26 mouse cellular contexts compared by ENCODE assay signal in the genomic region with DNA sequence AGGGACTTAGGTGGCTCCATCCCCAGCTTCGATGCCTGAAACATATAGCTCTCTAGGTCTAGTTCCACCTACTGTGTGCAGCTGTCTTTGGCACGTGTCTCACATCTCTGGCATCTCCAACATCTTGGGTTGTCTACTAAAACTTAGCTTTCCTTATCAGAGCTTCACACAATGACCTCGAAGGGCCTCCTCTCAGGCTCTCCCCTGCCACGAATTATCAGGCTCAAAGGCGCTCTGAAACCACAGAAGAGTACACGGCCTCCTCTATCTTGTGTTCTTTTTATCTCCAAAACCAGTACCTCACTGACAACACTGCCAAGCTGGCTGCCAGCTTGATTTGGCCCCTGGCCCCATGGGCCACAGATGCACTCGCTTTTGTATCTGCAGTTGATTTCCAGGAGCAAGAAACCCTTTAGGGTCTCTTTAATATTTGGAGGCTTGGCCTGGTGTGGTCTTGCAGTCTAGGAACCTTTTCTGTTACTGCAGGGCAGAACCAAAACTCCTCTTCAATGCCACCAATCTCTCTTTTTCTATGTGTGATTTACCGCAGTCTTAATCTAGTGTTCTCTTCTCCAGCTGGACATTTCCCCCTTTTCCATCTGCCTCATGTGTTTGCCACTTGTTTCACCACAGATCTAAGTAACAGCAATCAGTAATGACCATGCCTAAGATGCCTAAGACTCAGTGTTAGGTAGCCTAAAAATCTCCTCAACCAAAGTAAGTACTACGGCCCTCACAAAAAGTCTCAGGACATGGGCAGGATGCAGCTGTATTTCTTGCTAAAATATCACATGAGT. TPM values are rescaled to one million over a fixed set of nuclear protein-coding genes. Genes with fewer than 3 reads are reported as not detected.
DNase-seq lines count a peak whose midpoint lies in the region; ATAC-seq and TF ChIP-seq lines count a peak whose summit lies in the region.
"Had no signal": no experiment of that assay in that cellular context is flagged by ENCODE, and none has a peak within 500 bp of the region (broad histone marks: within the 10 kb centered on the region; RNA-seq: fewer than 3 reads in every experiment).

No protein-coding gene starts in this region.

- no peak overlapping the region for H3K9ac ChIP-seq in midbrain, embryonic 11.5 days (ENCODE audit: low read length)
- H3K9ac ChIP-seq in midbrain, embryonic 15.5 days = no peak overlapping the region
- H3K9ac ChIP-seq in liver, embryonic 15.5 days = 0 out of 2 replicates have a peak overlapping the region, but pooled peaks have one; percentile 1
- H3K9ac ChIP-seq: forebrain, embryonic 13.5 days; limb, embryonic 13.5 days; lung, embryonic 15.5 days; midbrain, embryonic 12.5 days had no signal

- no peak overlapping the region for H3K4me3 ChIP-seq in midbrain, embryonic 11.5 days (ENCODE audit: low read depth, low read length)
- no peak overlapping the region for H3K4me3 ChIP-seq in midbrain, embryonic 15.5 days
- peak overlapping the region; percentile 27; the same call in 1 of the 2 replicates for H3K4me3 ChIP-seq in G1E (ENCODE audit: low read depth, low read length)
- no peak overlapping the region for H3K4me3 ChIP-seq in liver, embryonic 15.5 days (replicated peaks)
- H3K4me3 ChIP-seq: forebrain, embryonic 13.5 days; hindbrain, embryonic 10.5 days; layer of hippocampus, adult 2 months; limb, embryonic 13.5 days; lung, embryonic 15.5 days; midbrain, embryonic 12.5 days had no signal

- H3K4me2 ChIP-seq in midbrain, embryonic 11.5 days = no peak overlapping the region
- no peak overlapping the region for H3K4me2 ChIP-seq in midbrain, embryonic 15.5 days
- peak overlapping the region; percentile 41 for H3K4me2 ChIP-seq in liver, embryonic 15.5 days
- H3K4me2 ChIP-seq: forebrain, embryonic 13.5 days; limb, embryonic 13.5 days; lung, embryonic 15.5 days; midbrain, embryonic 12.5 days had no signal

- H3K27me3 ChIP-seq in midbrain, embryonic 11.5 days (ENCODE audit: control insufficient read depth, insufficient read depth, low read length) = no peaks in the 10 kb centered on the region
- no peaks in the 10 kb centered on the region for H3K27me3 ChIP-seq in midbrain, embryonic 15.5 days (replicated peaks)
- H3K27me3 ChIP-seq in G1E (ENCODE audit: insufficient read depth, low read length) = no peaks in the 10 kb centered on the region
- H3K27me3 ChIP-seq in liver, embryonic 15.5 days = no peaks in the 10 kb centered on the region
- H3K27me3 ChIP-seq: CH12.LX; forebrain, embryonic 13.5 days; limb, embryonic 13.5 days; lung, embryonic 15.5 days; midbrain, embryonic 12.5 days had no signal

- no peak overlapping the region for H3K27ac ChIP-seq in midbrain, embryonic 11.5 days (ENCODE audit: low read depth, low read length)
- no peak overlapping the region for H3K27ac ChIP-seq in midbrain, embryonic 15.5 days
- H3K27ac ChIP-seq in liver, embryonic 15.5 days (replicated peaks) = peak overlapping the region; percentile 59; the same call in 1 of the 2 replicates
- H3K27ac ChIP-seq: forebrain, embryonic 13.5 days; hindbrain, embryonic 10.5 days; hindbrain, postnatal 0 days; kidney, postnatal 0 days; layer of hippocampus, adult 2 months; limb, embryonic 13.5 days; lung, embryonic 15.5 days; midbrain, embryonic 12.5 days had no signal

- 88% methylated on average over 9 of the region's 9 CpGs for WGBS in midbrain, embryonic 11.5 days
- 86% methylated on average over 9 of the region's 9 CpGs for WGBS in midbrain, embryonic 15.5 days
- 23% methylated on average over 9 of the region's 9 CpGs for WGBS in liver, embryonic 15.5 days (ENCODE audit: insufficient replicate concordance)

- H3K4me1 ChIP-seq in midbrain, embryonic 11.5 days (ENCODE audit: control insufficient read depth, insufficient read depth, low read length) = no peaks in the 10 kb centered on the region
- H3K4me1 ChIP-seq in midbrain, embryonic 15.5 days = no peaks in the 10 kb centered on the region
- H3K4me1 ChIP-seq in G1E (ENCODE audit: insufficient read depth, low read depth, low read length) = peaks cover 53% of the 10 kb centered on the region
- H3K4me1 ChIP-seq in liver, embryonic 15.5 days (replicated peaks) = peaks cover 22% of the 10 kb centered on the region
- H3K4me1 ChIP-seq: forebrain, embryonic 13.5 days; hindbrain, embryonic 10.5 days; limb, embryonic 13.5 days; lung, embryonic 15.5 days; midbrain, embryonic 12.5 days had no signal

- peak; percentile 75 for DNase-seq in midbrain, embryonic 11.5 days (ENCODE audit: low spot score, missing footprints)
- DNase-seq in G1E (ENCODE audit: low spot score) = peak; percentile 67
- no peak for DNase-seq in right cerebral cortex, postnatal 4 days
- no peak for DNase-seq in neural tube, embryonic 10.5 days (ENCODE audit: extremely low spot score, low spot score)
- no peak for DNase-seq in cerebellum, adult 8-10 months
- DNase-seq: adrenal gland, adult 8-10 months; cerebellum, adult 11 months; cerebellum, postnatal 36 days; gastrocnemius, postnatal 10 days; layer of hippocampus, postnatal 36 days; lung, postnatal 4 days; retina, postnatal 1 day; thymus, adult 18-20 months had no signal

- no peaks in the 10 kb centered on the region for H3K9me3 ChIP-seq in midbrain, embryonic 11.5 days (ENCODE audit: control insufficient read depth, low read length)
- no peaks in the 10 kb centered on the region for H3K9me3 ChIP-seq in midbrain, embryonic 15.5 days
- H3K9me3 ChIP-seq in G1E (replicated peaks) = no peaks in the 10 kb centered on the region
- H3K9me3 ChIP-seq in liver, embryonic 15.5 days (replicated peaks) = no peaks in the 10 kb centered on the region
- H3K9me3 ChIP-seq: hindbrain, embryonic 10.5 days; limb, embryonic 13.5 days; lung, embryonic 15.5 days; midbrain, embryonic 12.5 days had no signal

- no peak for TF ChIP-seq CTCF in G1E (IDR thresholded peaks at IDR 0.05; ENCODE audit: low read depth, low read length)

- H3K36me3 ChIP-seq in midbrain, embryonic 11.5 days (ENCODE audit: control insufficient read depth, insufficient read depth, low read length) = no peaks in the 10 kb centered on the region
- no peaks in the 10 kb centered on the region for H3K36me3 ChIP-seq in midbrain, embryonic 15.5 days (replicated peaks)
- no peaks in the 10 kb centered on the region for H3K36me3 ChIP-seq in G1E (replicated peaks)
- H3K36me3 ChIP-seq in liver, embryonic 15.5 days (replicated peaks) = no peaks in the 10 kb centered on the region
- H3K36me3 ChIP-seq: hindbrain, embryonic 10.5 days; limb, embryonic 13.5 days; lung, embryonic 15.5 days; midbrain, embryonic 12.5 days had no signal

- no peak for ATAC-seq in midbrain, embryonic 11.5 days (ENCODE audit: low FRiP score)
- ATAC-seq in midbrain, embryonic 15.5 days (replicated peaks) = no peak
- peak; percentile 97 for ATAC-seq in G1E (ENCODE audit: extremely low read depth, insufficient number of reproducible peaks, low FRiP score, poor library complexity, severe bottlenecking)
- peak; percentile 95 for ATAC-seq in common myeloid progenitor, adult 5-6 weeks (replicated peaks; ENCODE audit: low read depth, poor library complexity, severe bottlenecking)
- ATAC-seq in liver, embryonic 15.5 days (ENCODE audit: insufficient read depth) = peak; percentile 99
- ATAC-seq: forebrain, embryonic 13.5 days; hindbrain, postnatal 0 days; intestine, postnatal 0 days had no signal

RNA-seq across cellular contexts. Expression of a gene that starts 19.7 kb away (rescaled TPM):
- 26.9 and 31.4 TPM in 2 replicates for polyA plus RNA-seq in midbrain, embryonic 11.5 days (2014; fragmentation: Nextera tagmentation; extraction: Ambion mirVana)
- polyA plus RNA-seq in midbrain, embryonic 15.5 days (2015; fragmentation: Nextera tagmentation; extraction: Ambion mirVana) = 14.8 and 17.0 TPM in 2 replicates
- 144 and 145 TPM in 2 replicates for total RNA-seq in G1E (2014; fragmentation: Nextera tagmentation)
- 109 and 191 TPM in 2 replicates for total RNA-seq in G1E (2017)
- 15.9 and 19.6 TPM in 2 replicates for polyA plus RNA-seq in G1E (2012)
- total RNA-seq in common myeloid progenitor, adult 5-6 weeks (2017) = 72.9 and 102 TPM in 2 replicates
- polyA plus RNA-seq in liver, embryonic 15.5 days (2015; fragmentation: Nextera tagmentation; extraction: Ambion mirVana) = 11.1 and 11.4 TPM in 2 replicates

RNA-seq across cellular contexts. Expression of a gene that starts 56.8 kb away (rescaled TPM):
- polyA plus RNA-seq in midbrain, embryonic 11.5 days (2014; fragmentation: Nextera tagmentation; extraction: Ambion mirVana) = 14.9 and 15.9 TPM in 2 replicates
- polyA plus RNA-seq in midbrain, embryonic 15.5 days (2015; fragmentation: Nextera tagmentation; extraction: Ambion mirVana) = 7.6 and 8.1 TPM in 2 replicates
- total RNA-seq in G1E (2014; fragmentation: Nextera tagmentation) (12.7 and 14.6 TPM in 2 replicates), G1E (2017) (9.8 and 10.3 TPM in 2 replicates)
- polyA plus RNA-seq in G1E (2012) = 2.3 and 2.5 TPM in 2 replicates
- 15.0 and 15.3 TPM in 2 replicates for total RNA-seq in common myeloid progenitor, adult 5-6 weeks (2017)
- polyA plus RNA-seq in liver, embryonic 15.5 days (2015; fragmentation: Nextera tagmentation; extraction: Ambion mirVana) = 2.6 and 2.7 TPM in 2 replicates

Comparison
In these comparisons a context has a peak if more than half of its experiments do, and no peak if none do; other contexts are left out.
1. ATAC-seq: peak in G1E (single experiment), common myeloid progenitor, adult 5-6 weeks (single experiment) and liver, embryonic 15.5 days (single experiment); none in midbrain, embryonic 11.5 days (single experiment) and midbrain, embryonic 15.5 days (single experiment).
2. DNase-seq: peak in midbrain, embryonic 11.5 days (single experiment) and G1E (single experiment); none in right cerebral cortex, postnatal 4 days (single experiment), neural tube, embryonic 10.5 days (single experiment) and cerebellum, adult 8-10 months (single experiment).